Mouse (Mus musculus) CH12.LX (cell line): ENCODE measurements around the gene Dido1. TPM values are rescaled to one million over a fixed set of nuclear protein-coding genes. Genes with fewer than 3 reads are reported as not detected.

Experiments used
- DNase-seq: peaks from one replicate; pipeline ENCODE4 v3.0.0-alpha.2; 2013; ENCODE audit errors: extremely low read depth
- H3K27ac ChIP-seq: 2 replicates; pipeline ENCODE4 v1.5.1; 2012; ENCODE audit warnings: low read depth, mild to moderate bottlenecking, control low read depth, moderate library complexity; ENCODE audit not compliant: insufficient read depth
- H3K27me3 ChIP-seq: replicated peaks from 2 replicates; pipeline ENCODE3; 2012; ENCODE audit warnings: inconsistent platforms
- H3K36me3 ChIP-seq, 2 experiments: replicated peaks in 1 of 2; 2 replicates each; pipeline versions ENCODE3 to v1.6.1; 2012; ENCODE audit warnings: inconsistent platforms in 1 of 2, low read length in 1 of 2, mild to moderate bottlenecking in 1 of 2, mixed read lengths in 1 of 2, moderate library complexity in 1 of 2; ENCODE audit not compliant: control insufficient read depth in 1 of 2, insufficient read depth in 1 of 2
- H3K4me1 ChIP-seq, 2 experiments: 2 replicates each; pipeline ENCODE4 v1.6.1; 2012; ENCODE audit warnings: inconsistent platforms in 1 of 2, moderate library complexity in 1 of 2; ENCODE audit not compliant: insufficient read depth in 2 of 2, control insufficient read depth in 1 of 2
- H3K4me2 ChIP-seq: 2 replicates; pipeline ENCODE4 v1.6.1; 2012; ENCODE audit warnings: low read depth, mild to moderate bottlenecking, control low read depth; ENCODE audit not compliant: poor library complexity, insufficient read depth, severe bottlenecking
- H3K4me3 ChIP-seq, 3 experiments: fragments of 150-350 bp in 1 of 3; sonication (generic) in 1 of 3; replicated peaks in 1 of 3; 2 replicates each; pipeline versions ENCODE3 to v1.5.1; 2011 to 2012; ENCODE audit warnings: low read depth in 2 of 3, low read length in 2 of 3, mild to moderate bottlenecking in 2 of 3, moderate library complexity in 2 of 3, control low read depth in 1 of 3, improper control_type of control experiment in 1 of 3, inconsistent platforms in 1 of 3, mixed read lengths in 1 of 3; ENCODE audit not compliant: poor library complexity in 1 of 3
- H3K79me2 ChIP-seq: replicated peaks from 2 replicates; pipeline ENCODE4 v1.6.1; 2012; ENCODE audit warnings: mild to moderate bottlenecking, moderate library complexity; ENCODE audit not compliant: control insufficient read depth, poor library complexity, insufficient read depth, severe bottlenecking; ENCODE audit errors: extremely low read depth
- H3K9ac ChIP-seq: 2 replicates; pipeline ENCODE4 v1.6.1; 2012; ENCODE audit warnings: low read depth, mild to moderate bottlenecking, control low read depth, moderate library complexity; ENCODE audit not compliant: insufficient read depth
- H3K9me3 ChIP-seq: replicated peaks from 2 replicates; pipeline ENCODE3; 2012; ENCODE audit warnings: low read length, inconsistent platforms, mixed read lengths
- BHLHE40 ChIP-seq: IDR thresholded peaks from 2 replicates; pipeline ENCODE4 v1.6.1; 2011; ENCODE audit warnings: mild to moderate bottlenecking, low read depth, low read length, improper control_type of control experiment
- CTCF ChIP-seq, 2 experiments: IDR thresholded peaks in 1 of 2; conservative IDR thresholded peaks in 1 of 2; 2 replicates each; pipeline ENCODE4 v1.5.1; 2011 to 2012; ENCODE audit warnings: low read depth in 2 of 2, low read length in 2 of 2, improper control_type of control experiment in 1 of 2, inconsistent platforms in 1 of 2, mild to moderate bottlenecking in 1 of 2, moderate library complexity in 1 of 2
- E2F4 ChIP-seq: IDR thresholded peaks from 2 replicates; pipeline ENCODE4 v1.6.1; 2011; ENCODE audit warnings: low read depth, low read length, improper control_type of control experiment; ENCODE audit not compliant: insufficient replicate concordance
- ETS1 ChIP-seq: conservative IDR thresholded peaks from 2 replicates; pipeline ENCODE4 v1.6.1; 2012; ENCODE audit warnings: low read depth, mild to moderate bottlenecking, inconsistent platforms, low read length, improper control_type of control experiment, moderate library complexity
- GABPA ChIP-seq: IDR thresholded peaks from 2 replicates; pipeline ENCODE4 v1.6.1; 2012; ENCODE audit warnings: low read depth, low read length, improper control_type of control experiment, inconsistent platforms; ENCODE audit not compliant: insufficient replicate concordance
- IRF4 ChIP-seq: IDR thresholded peaks from 2 replicates; pipeline ENCODE4 v1.6.1; 2014; ENCODE audit warnings: low read depth, mild to moderate bottlenecking, inconsistent platforms, low read length, improper control_type of control experiment
- KAT2A ChIP-seq: IDR thresholded peaks from 2 replicates; pipeline ENCODE4 v1.6.1; 2012; ENCODE audit warnings: low read length, improper control_type of control experiment, inconsistent platforms; ENCODE audit not compliant: insufficient replicate concordance
- MEF2A ChIP-seq: IDR thresholded peaks from 2 replicates; pipeline ENCODE4 v1.6.1; 2014; ENCODE audit warnings: low read depth, mild to moderate bottlenecking, inconsistent platforms, low read length, improper control_type of control experiment, borderline replicate concordance
- MXI1 ChIP-seq: IDR thresholded peaks from 2 replicates; pipeline ENCODE4 v1.6.1; 2011; ENCODE audit warnings: mild to moderate bottlenecking, low read depth, low read length, improper control_type of control experiment
- MYC ChIP-seq: IDR thresholded peaks from 2 replicates; pipeline ENCODE4 v1.6.1; 2011; ENCODE audit warnings: low read depth, mild to moderate bottlenecking, improper control_type of control experiment, low read length
- NELFE ChIP-seq: IDR thresholded peaks from 2 replicates; pipeline ENCODE4 v1.6.1; 2011; ENCODE audit warnings: low read depth, low read length, improper control_type of control experiment
- SIN3A ChIP-seq: IDR thresholded peaks from 2 replicates; pipeline ENCODE4 v1.6.1; 2012; ENCODE audit warnings: low read length, improper control_type of control experiment, inconsistent platforms
- SMC3 ChIP-seq: IDR thresholded peaks from 2 replicates; pipeline ENCODE4 v1.6.1; 2011; ENCODE audit warnings: low read depth, low read length, improper control_type of control experiment
- TBP ChIP-seq: conservative IDR thresholded peaks from 2 replicates; pipeline ENCODE4 v1.6.1; 2011; ENCODE audit warnings: low read depth, low read length, improper control_type of control experiment
- TCF12 ChIP-seq: IDR thresholded peaks from 2 replicates; pipeline ENCODE4 v1.6.1; 2014; ENCODE audit warnings: low read depth, mild to moderate bottlenecking, inconsistent platforms, low read length, improper control_type of control experiment
- UBTF ChIP-seq: IDR thresholded peaks from 2 replicates; pipeline ENCODE4 v1.6.1; 2012; ENCODE audit warnings: low read depth, mild to moderate bottlenecking, inconsistent platforms, low read length, improper control_type of control experiment, moderate library complexity
- USF2 ChIP-seq: conservative IDR thresholded peaks from 2 replicates; pipeline ENCODE4 v1.6.1; 2011; ENCODE audit warnings: low read depth, low read length, improper control_type of control experiment
- ZKSCAN1 ChIP-seq: IDR thresholded peaks from 2 replicates; pipeline ENCODE4 v1.6.1; 2012; ENCODE audit warnings: low read depth, inconsistent platforms, low read length, improper control_type of control experiment, borderline replicate concordance
- ZMIZ1 ChIP-seq: IDR thresholded peaks from 2 replicates; pipeline ENCODE4 v1.6.1; 2012; ENCODE audit warnings: low read depth, mild to moderate bottlenecking, inconsistent platforms, low read length, improper control_type of control experiment
- dilution Hi-C: fragments of 300-500 bp; cut with MboI; formaldehyde crosslinking; loops from 2 replicates; pipeline ENCODE4 v1.14.3; 2020; ENCODE audit warnings: low sequenced_read_pairs; ENCODE audit not compliant: extremely low pct_unique_long_range_greater_than_20kb, extremely low pct_ligation_motif_present
- in situ Hi-C: fragments of 300-500 bp; cut with MboI; formaldehyde crosslinking; loops from 3 replicates; pipeline ENCODE4 v1.14.3; 2019; ENCODE audit warnings: low sequenced_read_pairs, low pct_ligation_motif_present, low pct_unique_long_range_greater_than_20kb, mixed read lengths
- polyA plus RNA-seq: library from polyadenylated mRNA; unstranded; fragments of >175 nt; gene quantifications from 2 replicates; pipeline ENCODE4 v1.2.1, GENCODE M21; 2012; ENCODE audit warnings: low read depth; ENCODE audit not compliant: insufficient read length
- total RNA-seq, 2 experiments: library from RNA; depleted of rRNA; stranded (reverse); fragments of 300-350 nt in 1 of 2; fragments of >200 nt in 1 of 2; gene quantifications; 2 replicates each; pipeline ENCODE4 v1.2.3; 2012 to 2014

Dido1 gene
- total and polyA plus RNA-seq, 3 experiments, result 16.4 to 25.0 (median 24.9) TPM

- DNase-seq, result no peak
- Histone ChIP-seq H3K4me1 (peaks cover 0 to 3% of the 10 kb centered on the region in 2 experiments; a peak in 1 of 4 replicates), H3K4me2 (no peak overlapping the region), H3K27me3 (peaks cover 2% of the 10 kb centered on the region), H3K27ac (no peak overlapping the region), H3K36me3 (peaks cover 2 to 16% of the 10 kb centered on the region in 2 experiments), H3K9me3 (no peaks in the 10 kb centered on the region), H3K79me2 (no peaks in the 10 kb centered on the region), H3K9ac (no peak overlapping the region), H3K4me3 (no peak overlapping the region)
- dilution Hi-C loops, result no loop called here
- in situ Hi-C loops, result no loop called here
- TF ChIP-seq MEF2A (no peak), SIN3A (no peak), ZKSCAN1 (no peak), BHLHE40 (no peak), ZMIZ1 (no peak), TCF12 (no peak)
Measured at GRCm38 (mm10) chr2:180655150-180655549, 54.6 kb downstream of the Dido1 start.

- Histone ChIP-seq H3K36me3 (peaks cover 0 to 12% of the 10 kb centered on the region in 2 experiments), H3K9ac (no peak overlapping the region), H3K4me2 (no peak overlapping the region)
- TF ChIP-seq USF2 (no peak), MXI1 (no peak), KAT2A (no peak), ZKSCAN1 (no peak), ETS1 (no peak), TBP (no peak), IRF4 (no peak), BHLHE40 (no peak), MYC (no peak), NELFE (no peak), MEF2A (no peak), CTCF (conservative IDR thresholded peaks at IDR 0.05 in 1 of 2, IDR thresholded peaks at IDR 0.05 in 1 of 2; ENCODE audit: low read depth in 2 of 2, low read length in 2 of 2) (no peak), SMC3 (no peak), GABPA (no peak), ZMIZ1 (no peak), E2F4 (no peak), UBTF (no peak)
- TF ChIP-seq, all 38 proteins: peak for 0
- dilution Hi-C loops, result no loop called here
- no peak for DNase-seq
- no peak overlapping the region for H3K27ac ChIP-seq
- in situ Hi-C loops, result no loop called here
- H3K4me3 ChIP-seq, result no peak overlapping the region
- peaks cover 2% of the 10 kb centered on the region for H3K27me3 ChIP-seq
- peaks cover 0 to 3% of the 10 kb centered on the region in 2 experiments; a peak in 1 of 4 replicates for H3K4me1 ChIP-seq
- H3K9me3 ChIP-seq, result no peaks in the 10 kb centered on the region
- H3K79me2 ChIP-seq, result no peaks in the 10 kb centered on the region
Measured at GRCm38 (mm10) chr2:180654666-180655065, 55.1 kb downstream of the Dido1 start.
